Mouse (Mus musculus) heart, embryonic 16.5 days (tissue): ENCODE measurements around the gene Nek8. TPM values are rescaled to one million over a fixed set of nuclear protein-coding genes. Genes with fewer than 3 reads are reported as not detected.

Source experiments
- ATAC-seq: fragments of 200-750 bp; cut with Nextera tagmentation; replicated peaks from 2 replicates; pipeline ENCODE4 v1.8.0; 2017; ENCODE audit warnings: moderate number of reproducible peaks; ENCODE audit not compliant: insufficient read depth, low FRiP score; ENCODE audit errors: extremely low read depth
- H3K27ac ChIP-seq: fragments of 300-500 bp; sonication (generic); 2 replicates; pipeline ENCODE4 v1.5.1; 2014; ENCODE audit warnings: mild to moderate bottlenecking, low read length, control low read depth, moderate library complexity
- H3K27me3 ChIP-seq: fragments of 300-500 bp; sonication (generic); 2 replicates; pipeline ENCODE4 v1.6.1; 2014; ENCODE audit warnings: low read length, mixed read lengths; ENCODE audit not compliant: control insufficient read depth, insufficient read depth
- H3K36me3 ChIP-seq: fragments of 300-500 bp; sonication (generic); 2 replicates; pipeline ENCODE4 v1.6.1; 2014; ENCODE audit not compliant: control insufficient read depth, insufficient read depth
- H3K4me1 ChIP-seq: fragments of 300-500 bp; sonication (generic); 2 replicates; pipeline ENCODE4 v1.6.1; 2014; ENCODE audit warnings: low read length, mixed read lengths; ENCODE audit not compliant: control insufficient read depth, insufficient read depth
- H3K4me2 ChIP-seq: fragments of 300-500 bp; sonication (generic); 2 replicates; pipeline ENCODE4 v1.6.1; 2014; ENCODE audit warnings: low read depth, mild to moderate bottlenecking, control low read depth, low read length
- H3K4me3 ChIP-seq: fragments of 300-500 bp; sonication (generic); 2 replicates; pipeline ENCODE4 v1.5.1; 2014; ENCODE audit warnings: mild to moderate bottlenecking, control low read depth, low read length
- H3K9ac ChIP-seq: fragments of 300-500 bp; sonication (generic); 2 replicates; pipeline ENCODE4 v1.6.1; 2014; ENCODE audit warnings: low read length, control low read depth
- H3K9me3 ChIP-seq: fragments of 300-500 bp; sonication (generic); replicated peaks from 2 replicates; pipeline ENCODE4 v1.6.1; 2016; ENCODE audit warnings: low read length; ENCODE audit not compliant: control insufficient read depth
- WGBS: fragments of 180-500 bp; shearing (Covaris S2); extraction: QIAGEN DNeasy Blood & Tissue Kit; methylation state at CpG from one replicate; pipeline ENCODE4 v1.1.7; 2014; 5-methylcytosine and 5-hydroxymethylcytosine counted together
- polyA plus RNA-seq: library from polyadenylated mRNA; unstranded; fragments of >200 nt; fragmentation: Nextera tagmentation; extraction: Ambion mirVana; gene quantifications from 2 replicates; pipeline ENCODE4 v1.2.1, GENCODE M21; 2015

Nek8 gene
- 17.7 TPM in 2 replicates for polyA plus RNA-seq

DNA sequence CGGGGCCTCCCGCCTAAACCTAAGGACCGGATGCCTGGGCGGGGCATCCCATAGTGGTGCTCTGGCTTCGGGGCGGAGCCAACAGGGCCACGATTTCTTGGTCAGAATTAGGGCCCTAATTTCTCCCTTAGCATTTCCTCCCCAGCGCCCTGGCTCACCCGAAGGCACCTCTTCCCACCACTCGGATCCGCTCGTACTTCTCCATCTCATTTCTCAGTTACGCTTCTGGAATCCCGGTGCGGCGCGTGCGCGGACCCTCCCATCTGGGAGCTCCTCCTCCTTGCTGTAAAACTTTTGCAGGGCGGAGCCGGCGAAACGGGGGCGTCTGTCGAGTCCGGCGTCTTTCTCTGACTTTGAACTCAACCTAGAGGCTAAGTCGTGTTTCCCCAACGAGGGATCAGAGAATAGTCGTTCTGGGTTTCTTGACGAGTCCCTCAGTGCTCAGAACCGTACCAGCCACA lies at the start of gene Nek8, which contains the start of gene Tlcd1:
Gene Nek8, minus strand, starts transcription at position 274 of the 461 bp plus-strand sequence.
Gene Tlcd1, plus strand, starts transcription at position 310 of the 461 bp plus-strand sequence.
- peak within 1 kb of the TSS; percentile 94 for H3K27ac ChIP-seq
- H3K9ac ChIP-seq = peak within 1 kb of the TSS; percentile 77
- peak within 1 kb of the TSS; percentile 95 for H3K4me2 ChIP-seq
- peaks cover 17% of the 10 kb centered on the region for H3K36me3 ChIP-seq
- WGBS = 0% methylated on average over 30 of the region's 32 CpGs
- peak within 1 kb of the TSS; percentile 81 for H3K4me3 ChIP-seq
- H3K9me3 ChIP-seq = no peaks in the 10 kb centered on the region
- no peaks in the 10 kb centered on the region for H3K27me3 ChIP-seq
- peaks cover 24% of the 10 kb centered on the region for H3K4me1 ChIP-seq
- ATAC-seq = peak; percentile 60

DNA sequence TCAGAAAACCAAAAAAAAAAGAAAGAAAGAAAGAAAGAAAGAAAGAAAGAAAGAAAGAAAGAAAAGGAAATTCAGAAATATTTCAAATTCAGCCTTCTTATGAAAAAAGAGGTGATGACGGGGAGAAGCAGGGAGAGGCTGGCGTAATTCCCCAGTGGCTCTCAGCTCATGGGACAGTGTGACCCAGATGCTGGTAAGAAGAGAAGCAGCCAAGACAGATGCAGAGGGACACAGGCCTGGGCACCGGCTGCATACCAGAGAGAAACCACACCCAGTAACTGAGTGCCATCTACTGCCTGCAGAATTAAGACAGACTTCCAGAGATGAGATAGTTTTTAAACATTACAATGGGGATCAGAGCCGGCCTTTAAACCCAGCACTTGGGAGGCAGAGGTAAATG lies 47.1 kb upstream of the Nek8 start:
- Histone ChIP-seq H3K27me3 (no peaks in the 10 kb centered on the region), H3K9ac (no peak overlapping the region), H3K4me1 (no peaks in the 10 kb centered on the region), H3K36me3 (peaks cover 79% of the 10 kb centered on the region), H3K27ac (no peak overlapping the region), H3K4me3 (no peak overlapping the region), H3K4me2 (no peak overlapping the region), H3K9me3 (no peaks in the 10 kb centered on the region)
- 89% methylated on average over 4 of the region's 4 CpGs for WGBS
- ATAC-seq = no peak

DNA sequence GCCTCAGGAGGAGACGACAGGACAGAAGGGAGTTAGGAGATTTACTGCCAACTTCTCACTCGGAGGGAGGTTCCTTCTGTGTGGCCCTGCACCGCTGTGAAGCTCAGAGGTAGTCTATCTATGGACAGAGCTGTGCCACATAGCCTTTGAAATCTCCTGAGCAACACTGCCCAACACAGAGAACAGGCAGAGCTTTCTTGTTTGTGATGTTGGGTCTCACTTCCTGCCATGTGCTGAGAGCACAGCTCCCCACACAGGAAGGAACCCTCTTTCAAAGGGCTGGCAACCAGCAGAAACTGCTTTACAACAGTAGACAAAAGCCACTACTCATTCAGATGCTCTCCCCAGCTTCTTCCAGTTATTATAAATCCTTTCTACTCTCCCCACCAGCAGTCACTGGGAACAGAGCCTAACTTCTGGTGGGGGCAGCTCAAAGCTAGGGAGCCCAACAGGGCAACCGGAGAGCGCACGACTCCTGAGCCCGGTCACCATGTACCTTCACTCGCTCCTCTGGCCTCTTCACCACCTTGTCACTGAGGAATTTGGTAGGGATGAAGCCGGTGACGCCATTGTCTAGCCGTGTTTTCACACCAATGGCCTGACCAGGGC lies 39.3 kb upstream of the Nek8 start:
- Histone ChIP-seq H3K4me3 (no peak overlapping the region), H3K4me2 (no peak overlapping the region), H3K9ac (no peak overlapping the region), H3K36me3 (peaks cover 68% of the 10 kb centered on the region), H3K4me1 (no peaks in the 10 kb centered on the region), H3K9me3 (no peaks in the 10 kb centered on the region), H3K27ac (no peak overlapping the region), H3K27me3 (no peaks in the 10 kb centered on the region)
- WGBS = 86% methylated on average over 11 of the region's 11 CpGs
- 0 out of 2 replicates have a peak, but pooled peaks have one; percentile 45 for ATAC-seq

DNA sequence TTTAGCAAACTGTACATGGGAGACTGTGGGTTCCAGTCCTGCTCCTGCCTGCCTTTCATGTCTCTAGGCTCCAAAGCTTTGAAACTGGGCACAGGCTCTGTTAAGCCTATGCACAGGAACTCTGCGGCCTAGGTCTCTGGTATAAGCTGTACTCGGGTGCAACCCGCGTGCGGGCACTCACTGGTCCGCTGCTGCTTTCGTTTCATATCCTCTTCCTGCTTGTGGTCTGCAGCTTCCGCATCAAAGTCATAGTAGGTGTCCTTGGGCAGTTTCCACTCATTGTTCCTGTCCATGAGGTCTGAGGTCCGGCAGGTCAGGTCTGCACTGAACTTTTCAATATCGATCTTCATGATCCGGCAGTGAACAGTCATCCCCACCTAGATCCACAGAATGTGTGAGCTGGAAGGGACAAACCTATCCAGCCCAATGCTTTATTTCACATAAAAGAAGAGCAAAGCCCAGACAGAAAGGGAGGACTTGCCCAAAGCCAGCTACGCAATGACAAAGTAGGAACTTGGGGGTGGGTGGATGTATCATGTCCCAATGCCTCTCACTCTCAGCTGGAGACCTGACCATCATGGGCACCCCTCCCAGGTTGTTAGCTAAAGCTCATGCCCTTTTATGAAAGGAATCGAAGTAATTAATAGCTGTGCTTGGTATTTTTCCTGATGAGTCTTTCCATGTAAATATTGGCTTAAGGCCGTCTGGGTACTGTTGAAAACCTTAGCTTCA lies 36.8 kb upstream of the Nek8 start:
- H3K27ac ChIP-seq = no peak overlapping the region
- H3K9me3 ChIP-seq = no peaks in the 10 kb centered on the region
- H3K27me3 ChIP-seq = no peaks in the 10 kb centered on the region
- H3K4me3 ChIP-seq = no peak overlapping the region
- no peak overlapping the region for H3K9ac ChIP-seq
- H3K36me3 ChIP-seq = peaks cover 73% of the 10 kb centered on the region
- 89% methylated on average over 14 of the region's 14 CpGs for WGBS
- no peak overlapping the region for H3K4me2 ChIP-seq
- no peaks in the 10 kb centered on the region for H3K4me1 ChIP-seq
- ATAC-seq = no peak

DNA sequence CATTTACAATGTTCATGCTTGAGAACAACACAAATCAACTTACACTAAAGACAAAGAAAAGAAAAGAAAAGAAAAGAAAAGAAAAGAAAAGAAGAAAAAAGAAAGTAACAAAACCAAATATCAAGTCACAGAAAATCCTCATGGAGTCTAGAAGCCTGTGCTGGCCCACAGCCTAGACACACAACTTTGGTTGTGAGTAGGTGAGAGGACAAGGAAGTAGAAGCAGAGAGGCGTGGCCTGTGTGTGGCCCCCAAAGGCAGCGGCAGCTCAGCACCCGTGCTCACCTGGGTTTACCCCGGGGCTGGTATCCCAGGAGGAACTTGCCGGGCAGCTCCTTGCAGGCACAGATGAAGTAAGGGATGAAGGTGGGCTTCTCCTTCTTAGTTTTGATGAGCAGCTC lies 35.0 kb upstream of the Nek8 start:
- H3K36me3 ChIP-seq = peaks cover 75% of the 10 kb centered on the region
- 92% methylated on average over 5 of the region's 5 CpGs for WGBS
- no peaks in the 10 kb centered on the region for H3K9me3 ChIP-seq
- no peak overlapping the region for H3K4me2 ChIP-seq
- no peaks in the 10 kb centered on the region for H3K4me1 ChIP-seq
- H3K4me3 ChIP-seq = no peak overlapping the region
- ATAC-seq = no peak
- no peak overlapping the region for H3K9ac ChIP-seq
- H3K27ac ChIP-seq = no peak overlapping the region
- no peaks in the 10 kb centered on the region for H3K27me3 ChIP-seq

DNA sequence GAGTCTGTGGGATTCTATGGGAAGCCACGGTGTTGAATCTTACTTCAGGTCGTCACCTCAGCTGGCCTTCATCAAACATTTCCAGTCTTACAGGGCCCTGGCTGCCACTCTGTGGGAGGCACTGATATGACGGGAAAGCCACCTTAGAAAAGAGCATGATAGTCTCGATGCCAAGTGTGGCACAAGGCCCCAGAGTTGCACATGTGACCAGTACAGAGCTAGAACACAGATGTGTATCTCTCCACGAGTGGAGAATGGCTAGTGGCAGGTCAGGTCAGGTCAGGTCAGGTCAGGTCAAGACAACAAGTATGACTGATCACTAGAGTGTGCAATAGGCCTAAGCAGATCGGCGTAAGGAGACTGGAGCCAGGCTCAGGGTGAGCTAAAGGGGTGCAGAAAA lies 34.1 kb upstream of the Nek8 start:
- Histone ChIP-seq H3K4me3 (no peak overlapping the region), H3K4me2 (no peak overlapping the region), H3K27ac (no peak overlapping the region), H3K9me3 (no peaks in the 10 kb centered on the region), H3K36me3 (peaks cover 75% of the 10 kb centered on the region), H3K4me1 (no peaks in the 10 kb centered on the region), H3K9ac (no peak overlapping the region), H3K27me3 (no peaks in the 10 kb centered on the region)
- ATAC-seq = no peak
- 69% methylated on average over 7 of the region's 7 CpGs for WGBS

DNA sequence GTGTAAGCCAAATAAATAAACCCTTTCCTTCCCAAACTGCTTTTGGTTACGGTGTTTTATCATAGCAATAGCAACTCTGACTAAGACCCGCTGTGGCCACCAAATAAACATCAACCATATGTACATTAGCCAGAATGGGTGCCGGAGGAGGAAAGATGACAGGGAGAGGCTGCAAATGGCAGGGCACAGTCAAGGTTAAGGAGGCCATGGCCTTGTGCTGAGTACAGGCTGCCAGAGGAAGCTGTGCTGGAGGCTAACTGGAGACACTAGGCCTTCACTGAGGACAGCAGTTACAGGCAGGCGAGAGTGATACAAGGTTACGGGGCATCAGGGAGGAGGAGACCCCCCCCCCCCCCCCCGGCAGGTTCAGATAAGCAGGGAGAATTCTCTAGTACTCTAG lies 33.4 kb upstream of the Nek8 start:
- no peak overlapping the region for H3K9ac ChIP-seq
- H3K27ac ChIP-seq = no peak overlapping the region
- H3K9me3 ChIP-seq = no peaks in the 10 kb centered on the region
- no peaks in the 10 kb centered on the region for H3K4me1 ChIP-seq
- H3K27me3 ChIP-seq = no peaks in the 10 kb centered on the region
- H3K36me3 ChIP-seq = peaks cover 76% of the 10 kb centered on the region
- H3K4me2 ChIP-seq = no peak overlapping the region
- WGBS = 86% methylated on average over 6 of the region's 6 CpGs
- no peak for ATAC-seq
- no peak overlapping the region for H3K4me3 ChIP-seq

DNA sequence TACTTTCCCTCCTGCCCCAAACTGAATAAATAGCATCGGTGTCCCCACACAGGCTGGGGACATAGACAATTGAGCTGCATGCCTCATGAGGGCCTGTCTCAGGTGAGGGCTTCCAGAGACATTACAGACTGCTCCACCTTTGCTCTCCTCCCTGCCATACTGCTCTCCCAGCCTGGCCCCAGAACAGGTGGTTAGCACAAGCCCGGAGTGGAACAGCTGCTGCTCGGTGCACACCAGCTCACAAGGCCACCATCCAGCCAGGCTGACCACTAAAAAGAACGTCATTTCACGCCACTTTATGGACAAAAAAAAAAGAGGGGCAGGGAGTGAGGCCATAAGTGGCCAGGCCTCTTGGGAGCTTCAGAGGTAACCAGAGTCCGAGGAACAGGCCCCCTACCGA lies 30.7 kb upstream of the Nek8 start:
- 88% methylated on average over 7 of the region's 7 CpGs for WGBS
- H3K4me1 ChIP-seq = no peaks in the 10 kb centered on the region
- no peaks in the 10 kb centered on the region for H3K27me3 ChIP-seq
- H3K9ac ChIP-seq = no peak overlapping the region
- no peak overlapping the region for H3K27ac ChIP-seq
- peaks cover 67% of the 10 kb centered on the region for H3K36me3 ChIP-seq
- no peak for ATAC-seq
- H3K9me3 ChIP-seq = no peaks in the 10 kb centered on the region
- no peak overlapping the region for H3K4me3 ChIP-seq
- H3K4me2 ChIP-seq = no peak overlapping the region
